Mouse (Mus musculus) heart, adult 18-20 months (tissue): ENCODE measurements around the gene Olig1. TPM values are rescaled to one million over a fixed set of nuclear protein-coding genes. Genes with fewer than 3 reads are reported as not detected.
"Not testable (repeated sequence)": the region's sequence is repeated elsewhere in the genome, so short reads cannot be mapped to it uniquely, and the experiment has no call there.

Source experiments
- DNase-seq, 2 experiments: peaks; one replicate each; pipeline ENCODE4 v3.0.0; 2021 to 2022; ENCODE audit warnings: mixed read lengths in 1 of 2
- total RNA-seq, 2 experiments: library from RNA; stranded (reverse); gene quantifications; 2 replicates each; pipeline ENCODE4 v1.2.3; 2021

The Olig1 gene
- total RNA-seq, 2 experiments from 2014 or later = 0.18 TPM; not detected in 1

DNA sequence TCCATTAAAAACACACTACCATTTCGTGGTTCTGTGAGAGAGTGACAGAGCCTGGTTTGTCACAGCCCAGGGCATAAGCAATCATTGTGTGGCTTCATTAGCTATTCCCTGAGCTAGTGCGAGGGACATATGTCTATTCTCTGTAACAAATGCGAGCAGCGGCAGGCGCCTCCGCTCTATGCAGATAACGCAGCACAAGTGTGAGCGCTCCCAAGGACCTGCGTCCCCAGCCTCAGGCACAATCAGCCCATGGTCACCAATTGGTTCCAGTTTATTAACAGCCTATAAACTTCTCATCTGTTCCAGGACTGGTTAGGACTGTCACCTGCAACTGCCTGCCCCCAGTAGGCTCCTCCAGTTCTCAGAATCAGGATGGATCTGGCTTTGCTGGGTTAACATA, 23.3 kb upstream of the Olig1 start:
- DNase-seq = no peak

DNA sequence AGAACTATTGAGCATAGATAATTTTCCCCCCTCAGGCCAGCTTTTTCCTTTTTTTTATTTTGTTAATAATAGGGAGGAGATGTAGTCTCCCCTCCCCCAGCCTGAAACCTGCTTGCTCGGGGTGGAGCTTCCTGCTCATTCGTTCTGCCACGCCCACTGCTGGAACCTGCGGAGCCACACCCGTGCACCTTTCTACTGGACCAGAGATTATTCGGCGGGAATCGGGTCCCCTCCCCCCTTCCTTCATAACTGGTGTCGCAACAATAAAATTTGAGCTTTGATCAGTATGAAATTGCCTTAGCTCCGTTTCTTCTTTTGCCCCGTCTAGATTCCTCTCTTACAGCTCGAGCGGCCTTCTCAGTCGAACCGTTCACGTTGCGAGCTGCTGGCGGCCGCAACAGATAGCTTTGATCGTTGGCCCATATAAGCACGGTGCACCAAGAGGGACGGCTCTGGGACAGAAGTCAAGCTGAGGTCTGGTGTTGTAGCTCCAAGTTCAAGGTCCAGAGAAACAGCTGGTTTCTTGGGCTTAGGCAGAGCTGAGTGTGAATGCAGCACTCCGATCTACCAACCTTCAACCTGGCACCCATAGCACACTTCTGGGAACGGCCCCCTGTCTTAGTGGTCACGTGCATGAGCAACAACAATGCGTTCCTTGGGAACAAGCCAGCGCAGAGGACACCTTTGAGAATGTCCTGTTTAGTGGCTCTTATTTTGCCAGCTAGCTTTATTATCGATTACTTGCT, 14.0 kb upstream of the Olig1 start:
- not testable (repeated sequence) for DNase-seq

DNA sequence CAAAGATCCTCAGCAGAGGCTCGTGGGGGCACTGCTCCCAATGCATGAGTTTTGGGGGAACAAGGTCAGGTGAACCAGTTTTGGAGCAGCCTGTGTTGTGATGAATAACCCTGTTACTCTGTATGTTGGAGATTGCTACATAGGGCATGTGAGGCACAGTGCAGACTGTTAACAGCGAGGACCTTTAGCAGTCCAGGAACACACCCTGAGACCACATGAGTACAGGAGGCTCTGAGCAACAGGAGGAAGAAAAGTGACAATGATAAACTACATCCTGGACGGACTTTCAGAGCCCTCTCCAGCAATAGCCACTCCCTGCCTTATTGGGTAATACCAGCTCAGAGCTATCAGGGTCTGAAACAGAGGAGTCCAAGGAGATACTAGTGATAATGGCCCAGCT, 10.6 kb upstream of the Olig1 start:
- no peak for DNase-seq

DNA sequence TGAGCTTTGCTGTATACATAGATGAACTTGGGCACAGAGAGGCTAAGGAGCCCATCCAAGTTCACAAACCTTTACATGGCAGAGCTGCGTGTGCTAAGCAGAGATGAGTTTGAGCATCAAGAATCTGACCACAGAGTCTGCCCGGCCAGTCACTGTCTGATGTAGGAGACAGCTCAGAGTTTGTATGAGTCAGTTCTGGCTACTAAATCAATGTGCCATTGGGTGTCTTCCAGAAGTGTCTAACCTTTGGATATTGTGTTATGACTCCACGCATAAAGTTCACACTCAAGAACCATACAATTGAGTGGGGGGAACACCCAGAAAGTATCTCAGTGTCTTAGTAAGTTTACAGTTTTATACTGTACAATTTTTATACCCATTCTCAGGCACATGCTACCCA, 8.7 kb upstream of the Olig1 start:
- DNase-seq = no peak

DNA sequence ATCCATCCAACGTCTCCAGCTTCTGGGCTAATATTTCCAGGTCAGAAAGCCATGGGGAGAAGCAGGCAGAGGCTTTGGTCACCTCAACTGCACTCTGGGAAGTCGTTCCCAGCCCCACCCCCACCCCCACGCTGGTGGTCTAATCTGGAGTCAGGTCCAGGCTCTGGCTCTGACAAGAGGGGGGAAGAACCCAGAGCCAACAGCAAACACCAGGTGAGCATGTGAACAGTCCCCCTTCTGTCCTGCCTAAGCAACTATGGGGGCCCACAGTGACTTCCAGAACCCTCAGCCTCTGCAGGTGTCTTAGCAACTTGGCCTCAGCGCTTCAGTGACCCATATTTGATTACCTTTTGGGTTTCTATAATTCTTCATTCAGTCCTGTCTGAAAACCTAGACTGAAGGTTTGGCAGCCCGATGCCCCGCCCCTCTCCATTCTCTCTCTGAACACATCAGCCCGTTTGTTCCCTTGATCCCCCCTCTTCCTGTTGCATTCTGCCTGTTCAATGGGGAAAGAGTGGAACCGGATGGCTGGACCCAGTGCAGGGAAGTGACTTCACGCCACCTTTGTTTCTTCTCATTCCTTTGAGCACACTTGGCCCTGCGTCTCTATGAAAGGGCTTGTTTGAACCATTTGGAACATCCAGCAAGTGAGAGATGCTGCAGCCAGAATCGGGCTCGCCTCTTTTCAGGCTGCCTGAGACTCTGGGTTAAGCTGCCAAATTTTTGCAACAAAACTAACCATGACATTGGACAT, 6.9 kb upstream of the Olig1 start:
- no peak for DNase-seq

DNA sequence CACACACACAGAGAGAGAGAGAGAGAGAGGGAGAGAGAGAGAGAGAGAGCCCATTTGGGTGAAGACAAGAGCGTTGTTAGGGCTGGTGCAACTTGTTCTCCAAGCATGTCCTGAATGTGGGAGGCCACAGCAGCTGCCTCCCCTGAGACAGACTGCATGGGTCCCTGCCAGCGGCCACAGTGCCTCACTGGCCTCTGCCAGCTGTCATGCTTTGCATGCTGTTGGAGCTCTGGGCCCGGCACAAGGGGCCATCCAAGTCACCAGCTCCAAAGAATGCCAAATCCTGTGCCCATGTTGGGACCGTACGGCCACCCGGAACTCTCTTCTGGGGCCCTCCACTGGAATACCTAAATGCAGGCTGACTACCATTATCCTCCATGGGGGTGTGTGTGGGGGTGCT, 3.6 kb upstream of the Olig1 start:
- no peak for DNase-seq

DNA sequence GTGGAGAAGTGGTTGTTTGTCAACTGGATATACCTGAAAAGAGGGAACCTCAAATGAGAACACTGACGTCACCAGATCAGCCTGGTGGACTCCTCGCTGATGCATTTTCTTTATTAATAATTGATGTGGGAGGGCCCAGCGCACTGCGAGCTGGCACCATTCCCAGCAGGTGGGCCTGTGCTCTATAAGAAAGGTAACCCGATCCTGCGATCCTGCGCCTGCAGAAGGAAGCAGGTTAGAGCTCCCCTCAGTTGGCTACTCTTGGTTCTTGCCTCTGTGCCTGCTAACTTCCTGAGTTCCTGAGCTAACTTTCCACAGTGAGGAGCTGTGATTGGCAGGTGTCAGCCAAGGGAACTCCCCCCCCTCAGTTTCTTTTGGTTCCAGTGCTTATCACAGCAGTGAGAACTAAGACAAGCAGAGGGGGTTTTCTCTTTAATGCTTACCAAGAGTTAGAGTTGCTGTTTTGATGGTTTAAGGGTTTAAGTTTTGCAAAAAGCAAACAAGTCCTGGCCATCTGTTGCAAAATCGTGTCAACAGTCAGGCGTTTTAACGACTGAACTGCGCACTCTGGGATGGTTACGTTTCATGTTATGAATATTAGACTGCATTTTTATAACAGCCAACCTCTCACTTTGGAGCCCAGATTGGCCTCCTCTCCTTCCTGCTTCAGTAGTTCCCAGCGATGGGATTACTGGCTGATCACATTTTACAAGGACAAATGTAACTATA, 684 bp upstream of the Olig1 start:
- no peak for DNase-seq

DNA sequence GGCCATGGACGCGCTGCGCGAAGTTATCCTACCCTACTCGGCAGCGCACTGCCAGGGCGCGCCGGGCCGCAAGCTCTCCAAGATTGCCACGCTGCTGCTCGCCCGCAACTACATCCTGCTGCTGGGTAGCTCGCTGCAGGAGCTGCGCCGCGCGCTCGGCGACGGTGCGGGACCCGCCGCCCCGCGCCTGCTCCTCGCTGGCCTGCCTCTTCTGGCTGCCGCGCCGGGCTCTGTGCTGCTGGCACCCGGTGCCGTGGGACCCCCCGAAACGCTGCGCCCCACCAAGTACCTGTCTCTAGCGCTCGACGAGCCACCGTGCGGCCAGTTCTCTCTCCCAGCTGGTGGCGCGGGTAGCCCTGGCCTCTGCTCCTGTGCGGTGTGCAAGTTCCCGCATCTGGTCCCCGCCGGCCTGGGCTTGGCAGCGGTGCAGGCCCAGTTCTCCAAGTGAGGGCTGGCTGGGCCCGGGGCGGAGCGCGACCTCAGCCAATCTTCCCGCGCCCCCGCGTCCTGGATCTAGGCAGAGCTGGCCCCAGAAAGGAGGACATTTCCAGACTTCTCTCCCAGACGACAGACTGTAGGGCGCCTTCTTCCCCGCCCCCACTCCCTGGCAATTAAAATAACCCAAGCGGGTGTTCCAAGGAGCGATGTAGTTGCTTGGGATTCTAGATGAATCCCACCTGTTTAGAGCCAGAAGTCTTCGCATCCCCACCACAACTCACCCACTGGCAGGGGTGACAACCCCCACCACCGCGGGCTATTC, 820 bp downstream of the Olig1 start:
- DNase-seq = no peak

DNA sequence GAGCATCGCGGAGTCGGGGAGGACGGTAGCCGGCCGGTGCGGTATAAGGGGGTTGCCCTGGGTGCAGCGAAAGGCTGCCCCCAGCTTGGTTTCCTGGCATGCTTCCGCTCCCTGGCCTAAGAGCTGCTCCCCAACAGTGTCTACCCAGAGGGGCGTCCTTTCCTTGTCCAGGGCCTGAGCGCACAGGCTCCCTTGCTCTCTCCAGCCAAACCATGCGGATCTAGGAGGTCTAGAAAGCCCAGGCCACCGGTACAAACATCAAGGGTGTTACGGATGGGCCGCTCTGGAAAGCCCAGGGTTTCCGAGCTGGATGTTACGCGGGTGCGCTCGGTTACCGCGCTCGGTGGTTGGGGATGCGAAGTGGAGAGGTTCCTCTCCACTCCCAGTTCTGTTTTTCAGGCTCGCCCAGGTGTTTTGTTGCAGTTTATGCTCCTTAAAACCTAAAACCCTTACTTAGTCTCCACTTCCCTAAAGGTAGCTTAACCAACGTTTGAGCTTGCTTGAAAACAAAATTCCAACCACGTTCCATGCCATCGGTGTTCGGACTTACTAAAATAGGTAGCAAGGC, 1.5 kb downstream of the Olig1 start:
- DNase-seq = no peak

DNA sequence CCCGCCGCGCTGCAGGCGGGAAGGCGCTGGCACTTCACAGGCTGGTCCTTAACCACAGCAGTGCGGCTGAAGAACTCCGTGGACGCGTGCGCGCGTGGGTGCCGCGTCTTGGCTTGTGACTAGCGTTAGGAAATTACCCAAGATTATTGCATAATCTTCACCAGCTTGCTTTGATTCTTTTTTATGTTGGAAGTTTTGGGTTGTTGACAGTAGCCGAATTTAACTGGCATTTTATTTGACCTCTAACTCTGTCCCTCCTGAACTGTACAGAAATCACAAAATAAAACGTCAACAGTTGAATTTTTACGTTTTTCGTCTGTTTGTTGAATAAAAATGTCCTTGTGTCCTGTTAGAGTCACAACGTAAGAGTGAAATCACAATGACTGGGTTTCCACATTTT, 2.1 kb downstream of the Olig1 start:
- DNase-seq = no peak

DNA sequence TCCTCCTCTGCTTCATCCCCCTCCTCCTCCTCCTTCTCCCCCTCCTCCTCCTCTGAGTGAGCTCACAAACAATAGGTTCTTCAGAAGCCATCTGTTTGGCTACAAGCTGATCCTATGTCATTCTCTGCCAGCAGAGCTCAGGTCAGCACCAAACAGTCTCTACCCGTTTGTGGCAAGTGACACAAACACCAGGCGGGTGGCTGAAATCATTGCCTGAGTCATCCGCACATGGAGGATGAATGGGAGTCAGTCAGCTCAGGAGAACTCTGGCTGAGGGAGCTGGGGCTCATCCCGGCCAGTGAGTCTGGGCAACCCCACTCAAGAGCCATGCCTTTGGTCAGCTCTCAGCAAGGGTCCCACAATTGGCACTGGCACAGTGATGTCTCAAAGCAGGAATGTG, 10.9 kb downstream of the Olig1 start:
- no peak for DNase-seq

DNA sequence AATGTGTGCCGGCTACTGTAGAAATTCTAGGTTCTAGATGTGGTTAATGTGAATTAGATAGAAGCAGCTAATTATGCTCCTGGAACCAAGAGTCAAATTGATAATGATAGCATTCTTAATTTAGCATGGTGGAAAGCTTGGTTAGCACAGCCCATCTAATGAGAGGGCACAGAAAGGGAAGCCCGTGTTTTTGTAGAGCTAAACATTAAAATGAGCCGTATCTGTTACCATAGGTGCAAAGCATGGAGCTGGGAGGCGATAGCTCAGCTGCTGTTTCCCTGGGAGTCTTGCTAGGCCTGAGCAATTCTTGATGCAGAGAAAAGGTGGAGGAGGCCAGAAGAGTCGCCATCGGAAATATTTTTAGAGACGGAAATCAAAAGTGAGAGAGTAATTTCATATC, 22.5 kb downstream of the Olig1 start:
- DNase-seq = no peak

DNA sequence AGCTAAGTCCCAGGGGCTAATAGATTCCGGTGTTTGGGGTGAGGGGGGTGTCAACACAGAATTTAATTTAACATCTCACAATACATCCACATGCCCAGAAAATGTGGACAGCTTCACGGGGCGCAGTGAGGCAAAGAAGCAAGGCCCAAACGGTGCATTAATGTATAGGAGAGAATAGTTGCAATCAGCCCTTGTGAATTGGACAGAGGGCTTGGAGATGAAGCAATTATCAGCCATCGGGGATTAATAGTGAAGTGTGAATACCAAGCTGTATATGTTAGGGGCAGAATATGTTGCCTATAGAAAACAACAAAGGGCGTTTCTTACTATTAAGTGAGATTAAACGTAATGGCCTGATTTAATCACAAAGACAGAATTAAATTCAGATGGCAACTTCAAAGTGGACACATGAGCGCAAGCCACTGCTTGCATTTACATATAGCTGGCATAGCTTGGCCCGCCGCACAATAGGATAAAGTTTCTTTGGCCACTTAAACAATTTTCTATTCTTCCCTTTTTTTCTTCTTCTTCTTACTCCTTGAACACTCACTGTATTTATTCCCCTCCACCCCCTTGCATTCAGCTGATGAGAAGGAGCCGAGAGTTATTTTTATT, 23.3 kb downstream of the Olig1 start:
- no peak for DNase-seq

DNA sequence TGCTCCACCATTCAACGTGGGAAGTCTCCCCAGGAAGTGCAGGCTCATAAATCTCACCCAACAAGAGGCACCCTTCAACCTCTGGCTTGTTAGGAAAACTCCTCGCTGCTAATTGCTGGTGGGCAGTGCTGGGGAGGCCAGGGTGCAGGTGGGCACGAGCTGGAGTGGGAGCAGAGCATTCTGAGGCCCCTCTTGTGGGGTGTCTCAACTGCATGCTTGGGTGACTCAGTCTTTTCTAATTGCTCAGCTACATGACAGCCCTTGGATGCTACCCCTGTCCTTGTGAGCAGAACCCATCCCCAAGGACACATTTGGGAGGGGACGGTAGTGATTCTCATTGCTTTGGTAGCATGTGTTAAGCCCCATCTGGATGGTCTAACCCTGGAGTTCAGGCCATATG, 28.2 kb downstream of the Olig1 start:
- DNase-seq = no peak

DNA sequence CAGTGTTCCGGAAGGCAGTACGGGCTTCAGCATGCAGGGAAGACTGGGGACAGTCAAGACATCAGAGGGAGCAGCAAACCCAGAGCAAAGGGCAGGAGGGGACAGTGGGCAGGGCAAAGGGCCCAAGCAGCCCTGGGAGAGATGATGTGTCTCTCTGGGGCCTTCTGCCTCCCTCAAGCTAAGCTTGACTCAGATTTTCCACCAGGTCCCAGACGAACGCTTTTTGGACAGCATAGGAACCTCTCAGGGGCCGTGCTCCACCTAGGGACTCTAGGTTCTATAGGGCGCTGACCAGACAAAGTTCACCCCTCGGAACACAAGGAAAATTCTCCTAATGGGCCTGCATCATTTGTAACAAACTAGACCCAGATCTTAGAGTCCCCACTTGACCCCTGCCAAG, 29.8 kb downstream of the Olig1 start:
- DNase-seq = no peak

DNA sequence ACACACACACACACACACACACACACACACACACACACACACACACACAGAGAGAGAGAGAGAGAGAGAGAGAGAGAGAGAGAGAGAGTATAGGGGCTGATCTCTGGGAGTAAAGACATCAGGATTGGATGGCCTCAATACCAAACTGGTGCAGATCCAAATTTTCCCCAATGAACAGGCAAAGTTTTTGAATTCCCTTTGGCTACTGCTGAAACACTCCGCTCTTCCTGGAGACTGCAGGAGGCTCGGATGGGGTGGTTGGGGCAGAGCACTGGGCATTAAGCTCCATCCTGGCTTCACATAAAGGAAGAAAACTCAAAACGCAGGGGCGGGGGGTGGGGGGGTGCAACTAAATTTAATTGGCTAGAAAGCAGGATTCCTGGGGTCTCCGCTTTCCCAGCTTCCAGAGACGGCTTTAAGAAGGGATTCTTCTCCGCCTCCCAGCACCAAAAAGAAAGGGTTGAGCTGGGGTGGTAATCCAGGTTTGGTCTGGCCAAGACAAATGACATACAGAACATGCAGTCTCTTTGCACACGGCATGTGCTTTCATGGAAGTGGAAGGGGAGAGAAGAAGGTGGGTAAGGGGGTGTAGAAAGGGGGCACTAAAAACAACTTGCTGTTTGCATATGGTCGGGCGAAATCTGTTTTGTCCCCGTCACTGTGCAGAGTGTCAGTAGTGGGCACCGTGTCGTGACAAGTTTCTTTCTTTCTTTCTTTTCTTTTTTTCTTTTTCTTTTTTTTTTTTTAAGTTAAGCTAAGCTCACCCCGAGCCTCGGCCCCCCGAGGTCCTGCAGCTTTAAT, 31.3 kb downstream of the Olig1 start:
- no peak for DNase-seq

DNA sequence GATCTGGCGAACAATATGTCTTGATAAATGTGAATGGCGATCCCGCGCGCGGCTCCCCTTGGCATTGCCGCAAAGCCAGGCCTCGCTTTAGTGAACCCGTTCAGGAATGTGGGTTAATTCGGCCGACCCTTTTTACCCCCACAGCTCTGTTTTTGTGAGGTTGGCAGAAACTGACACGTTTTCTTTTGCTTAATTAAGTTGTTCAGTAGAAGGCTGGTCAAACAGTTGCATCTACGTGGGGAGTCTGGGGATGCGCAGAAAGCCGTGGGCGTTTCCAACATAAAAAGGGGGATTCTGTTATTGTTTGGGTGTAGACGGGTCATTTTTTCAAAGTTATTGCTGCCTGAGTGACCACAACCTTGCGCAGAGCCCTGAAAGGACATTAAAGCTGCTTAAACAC, 31.9 kb downstream of the Olig1 start:
- no peak for DNase-seq

DNA sequence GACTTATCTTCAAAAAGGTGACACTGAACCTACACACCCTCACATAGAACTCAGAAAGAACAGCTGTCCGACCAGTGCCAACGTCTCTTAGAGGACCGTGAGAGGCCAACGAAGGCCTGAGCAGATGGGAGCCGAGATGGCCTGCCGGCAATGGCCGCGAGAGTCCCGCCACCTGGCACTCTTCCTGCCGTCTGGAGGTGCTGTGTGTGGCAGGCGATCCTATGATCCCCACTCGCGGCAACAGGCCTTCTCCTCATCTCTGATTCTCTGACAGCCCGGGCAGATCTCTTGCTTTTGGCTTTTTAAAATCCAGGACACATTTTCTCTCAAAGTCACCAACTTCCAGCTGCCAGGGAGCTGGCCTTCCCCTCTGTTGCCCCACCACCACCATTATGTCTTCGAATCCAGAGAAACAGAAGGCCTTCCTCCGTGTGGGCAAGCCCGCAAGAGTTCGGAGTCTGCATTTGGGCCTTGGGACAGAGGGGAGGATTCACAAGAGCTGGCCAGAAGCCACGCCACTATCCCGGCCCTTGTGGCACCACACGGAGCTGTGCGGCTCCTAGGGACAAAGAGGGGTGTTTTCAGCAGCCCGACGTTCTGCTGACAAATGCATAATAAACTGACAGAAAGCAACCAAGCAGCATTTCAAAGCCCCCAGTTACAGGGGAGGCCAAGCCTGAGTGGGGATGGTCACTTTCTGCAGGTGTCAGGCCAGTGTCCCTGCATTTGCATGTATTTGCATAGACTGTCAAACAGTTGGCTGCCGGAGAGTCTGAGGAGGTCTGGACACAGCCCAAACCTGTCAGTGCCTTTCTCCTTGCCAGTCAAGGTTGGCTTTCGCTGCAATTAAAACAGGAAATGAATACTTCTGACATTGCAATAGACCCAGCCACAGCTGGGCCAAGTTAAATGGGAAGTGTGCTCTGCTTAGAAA, 34.5 kb downstream of the Olig1 start:
- peak; percentile 12 to 15 for DNase-seq

DNA sequence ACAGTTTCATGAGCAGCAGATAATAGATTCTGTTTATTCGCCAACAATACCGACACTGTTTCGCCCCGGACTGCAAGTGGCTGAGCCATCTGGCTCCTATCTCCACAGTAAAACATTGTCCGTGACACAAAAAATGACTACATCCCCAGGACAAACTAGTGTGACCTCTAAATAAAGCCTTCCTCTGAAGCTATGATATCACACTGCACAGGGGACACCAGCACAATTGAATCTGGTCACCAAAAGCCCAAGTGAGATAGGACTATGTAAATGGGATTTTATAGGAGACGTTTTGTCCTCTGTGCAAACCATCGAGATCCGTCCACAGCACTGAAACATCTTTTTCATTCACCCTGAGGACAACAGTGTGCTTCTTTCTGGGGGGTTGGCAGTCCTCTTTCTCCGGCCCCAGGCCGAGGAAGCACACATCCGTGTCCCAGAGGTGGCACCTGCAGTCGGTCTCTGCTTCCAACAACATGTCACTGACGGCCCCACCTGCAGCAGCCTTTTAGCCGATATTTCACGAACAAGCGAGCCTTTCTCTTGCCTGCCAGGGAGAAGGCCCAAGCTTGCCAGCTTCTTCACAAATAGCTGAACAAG, 36.0 kb downstream of the Olig1 start:
- DNase-seq = no peak
